Mouse (Mus musculus) midbrain, embryonic 16.5 days (tissue): Measurements from ENCODE around the gene Fbln1. TPM values are rescaled to one million over a fixed set of nuclear protein-coding genes. Genes with fewer than 3 reads are reported as not detected.
A peak's percentile ranks its signal among the peaks of the same experiment; 100 is the strongest.

ENCODE experiments used
- ATAC-seq: fragments of 200-750 bp; cut with Nextera tagmentation; 2 replicates; pipeline ENCODE4 v1.8.0; 2017; ENCODE audit warnings: moderate TSS enrichment
- H3K27ac ChIP-seq: fragments of 300-500 bp; sonication (generic); 2 replicates; pipeline ENCODE4 v1.5.1; 2014; ENCODE audit warnings: mild to moderate bottlenecking, low read length, mixed read lengths
- H3K27me3 ChIP-seq: fragments of 300-500 bp; sonication (generic); 2 replicates; pipeline ENCODE4 v1.6.1; 2014; ENCODE audit warnings: low read depth, low read length, mixed read lengths; ENCODE audit not compliant: control insufficient read depth, insufficient read depth
- H3K36me3 ChIP-seq: fragments of 300-500 bp; sonication (generic); 2 replicates; pipeline ENCODE4 v1.6.1; 2014; ENCODE audit warnings: mild to moderate bottlenecking, low read length, moderate library complexity, mixed read lengths; ENCODE audit not compliant: control insufficient read depth, insufficient read depth
- H3K4me1 ChIP-seq: fragments of 300-500 bp; sonication (generic); 2 replicates; pipeline ENCODE4 v1.6.1; 2014; ENCODE audit warnings: mild to moderate bottlenecking, low read length, mixed read lengths; ENCODE audit not compliant: control insufficient read depth, insufficient read depth
- H3K4me2 ChIP-seq: fragments of 300-500 bp; sonication (generic); 2 replicates; pipeline ENCODE4 v1.6.1; 2014; ENCODE audit warnings: mild to moderate bottlenecking, low read length, mixed read lengths
- H3K4me3 ChIP-seq: fragments of 300-500 bp; sonication (generic); 2 replicates; pipeline ENCODE4 v1.5.1; 2014; ENCODE audit warnings: low read depth, mild to moderate bottlenecking, low read length, moderate library complexity, mixed read lengths
- H3K9ac ChIP-seq: fragments of 300-500 bp; sonication (generic); 2 replicates; pipeline ENCODE4 v1.6.1; 2014; ENCODE audit warnings: low read depth, low read length, mixed read lengths
- H3K9me3 ChIP-seq: fragments of 300-500 bp; sonication (generic); replicated peaks from 2 replicates; pipeline ENCODE4 v1.6.1; 2014; ENCODE audit warnings: mild to moderate bottlenecking, low read length, mixed read lengths; ENCODE audit not compliant: control insufficient read depth, poor library complexity, severe bottlenecking
- WGBS: fragments of 180-500 bp; shearing (Covaris S2); extraction: QIAGEN DNeasy Blood & Tissue Kit; methylation state at CpG from one replicate; pipeline ENCODE4 v1.1.7; 2014; 5-methylcytosine and 5-hydroxymethylcytosine counted together
- polyA plus RNA-seq: library from polyadenylated mRNA; unstranded; fragments of >200 nt; fragmentation: Nextera tagmentation; extraction: Ambion mirVana; gene quantifications from 2 replicates; pipeline ENCODE4 v1.2.1, GENCODE M21; 2015

Gene Fbln1
- polyA plus RNA-seq = 38.9 and 41.1 TPM in 2 replicates

- Histone ChIP-seq H3K9ac (peak within 1 kb of the TSS; percentile 60), H3K4me3 (peak within 1 kb of the TSS; percentile 46), H3K4me1 (peaks cover 23% of the 10 kb centered on the region), H3K27ac (no peak within 1 kb of the TSS), H3K9me3 (no peaks in the 10 kb centered on the region), H3K27me3 (no peaks in the 10 kb centered on the region), H3K36me3 (no peaks in the 10 kb centered on the region), H3K4me2 (peak within 1 kb of the TSS; percentile 71)
- WGBS = under 1% methylated on average over 64 of the region's 64 CpGs
- ATAC-seq = peak; percentile 56
These were observed at the start of gene Fbln1 for GRCm38 (mm10) chr15:85205792-85206702. TSS of gene Fbln1 (plus strand) at chr15:85205949.

- Histone ChIP-seq H3K27ac (no peak overlapping the region), H3K9ac (no peak overlapping the region), H3K9me3 (no peaks in the 10 kb centered on the region), H3K4me2 (no peak overlapping the region), H3K4me3 (no peak overlapping the region), H3K27me3 (no peaks in the 10 kb centered on the region), H3K36me3 (no peaks in the 10 kb centered on the region), H3K4me1 (no peaks in the 10 kb centered on the region)
- no peak for ATAC-seq
- 59% methylated on average over 4 of the region's 4 CpGs for WGBS
These were observed 49.6 kb upstream of the Fbln1 start for GRCm38 (mm10) chr15:85156198-85156597.

- Histone ChIP-seq H3K9me3 (no peaks in the 10 kb centered on the region), H3K36me3 (no peaks in the 10 kb centered on the region)
- no peak for ATAC-seq
These were observed 44.3 kb upstream of the Fbln1 start for GRCm38 (mm10) chr15:85161416-85161815.

GRCm38 (mm10) chr15:85162693-85163663, 42.8 kb upstream of the Fbln1 start:
- Histone ChIP-seq H3K9ac (no peak overlapping the region), H3K27ac (no peak overlapping the region), H3K4me2 (no peak overlapping the region), H3K9me3 (no peaks in the 10 kb centered on the region), H3K27me3 (no peaks in the 10 kb centered on the region), H3K4me1 (peaks cover 12% of the 10 kb centered on the region), H3K36me3 (no peaks in the 10 kb centered on the region), H3K4me3 (no peak overlapping the region)
- ATAC-seq = no peak
- 71% methylated on average over 21 of the region's 21 CpGs for WGBS

More at GRCm38 (mm10) chr15:85161416-85161815, 44.3 kb upstream of the Fbln1 start:
- Histone ChIP-seq H3K27ac (no peak overlapping the region), H3K27me3 (no peaks in the 10 kb centered on the region), H3K4me1 (peaks cover 4% of the 10 kb centered on the region), H3K4me3 (no peak overlapping the region), H3K9ac (no peak overlapping the region), H3K4me2 (no peak overlapping the region)

GRCm38 (mm10) chr15:85166433-85166933, 39.3 kb upstream of the Fbln1 start:
- peak overlapping the region; percentile 32 for H3K9ac ChIP-seq
- H3K4me1 ChIP-seq = peaks cover 12% of the 10 kb centered on the region
- ATAC-seq = peak; percentile 79
- H3K9me3 ChIP-seq = no peaks in the 10 kb centered on the region
- H3K27ac ChIP-seq = peak overlapping the region; percentile 53
- no peaks in the 10 kb centered on the region for H3K27me3 ChIP-seq
- H3K4me2 ChIP-seq = no peak overlapping the region; the same call in 1 of the 2 replicates
- WGBS = 6% methylated on average over 11 of the region's 11 CpGs
- no peak overlapping the region for H3K4me3 ChIP-seq
- H3K36me3 ChIP-seq = no peaks in the 10 kb centered on the region

GRCm38 (mm10) chr15:85167086-85167679, 38.6 kb upstream of the Fbln1 start:
- Histone ChIP-seq H3K4me3 (no peak overlapping the region), H3K27ac (peak overlapping the region; percentile 53; the same call in 1 of the 2 replicates), H3K4me2 (no peak overlapping the region), H3K9me3 (no peaks in the 10 kb centered on the region), H3K36me3 (no peaks in the 10 kb centered on the region), H3K4me1 (peaks cover 12% of the 10 kb centered on the region), H3K27me3 (no peaks in the 10 kb centered on the region), H3K9ac (no peak overlapping the region)
- no peak for ATAC-seq
- 58% methylated on average over 12 of the region's 12 CpGs for WGBS

GRCm38 (mm10) chr15:85172054-85172453, 33.7 kb upstream of the Fbln1 start:
- H3K9me3 ChIP-seq = no peaks in the 10 kb centered on the region
- no peak for ATAC-seq
- peaks cover 1% of the 10 kb centered on the region for H3K4me1 ChIP-seq
- no peaks in the 10 kb centered on the region for H3K27me3 ChIP-seq
- H3K4me2 ChIP-seq = no peak overlapping the region
- WGBS = 85% methylated on average over 2 of the region's 2 CpGs
- H3K9ac ChIP-seq = no peak overlapping the region
- H3K27ac ChIP-seq = no peak overlapping the region
- H3K4me3 ChIP-seq = no peak overlapping the region
- H3K36me3 ChIP-seq = no peaks in the 10 kb centered on the region

GRCm38 (mm10) chr15:85173425-85173824, 32.3 kb upstream of the Fbln1 start:
- ATAC-seq = no peak
- no peak overlapping the region for H3K4me3 ChIP-seq
- no peaks in the 10 kb centered on the region for H3K4me1 ChIP-seq
- no peak overlapping the region for H3K9ac ChIP-seq
- 78% methylated on average over 8 of the region's 8 CpGs for WGBS
- no peak overlapping the region for H3K27ac ChIP-seq
- no peaks in the 10 kb centered on the region for H3K9me3 ChIP-seq
- no peaks in the 10 kb centered on the region for H3K36me3 ChIP-seq
- H3K27me3 ChIP-seq = no peaks in the 10 kb centered on the region
- no peak overlapping the region for H3K4me2 ChIP-seq
